Mouse (Mus musculus) bone marrow macrophage, adult 2 months (primary cell): ENCODE results near the gene Syde1.

ENCODE experiments used
- CTCF ChIP-seq: IDR thresholded peaks from 2 replicates; pipeline ENCODE4 v1.5.1; 2012; ENCODE audit warnings: low read depth, mild to moderate bottlenecking, low read length, moderate library complexity
- POLR2A ChIP-seq: IDR thresholded peaks from 2 replicates; pipeline ENCODE4 v1.6.1; 2012; ENCODE audit warnings: mild to moderate bottlenecking, low read depth, low read length, borderline replicate concordance

- no peak for TF ChIP-seq POLR2A
- TF ChIP-seq CTCF, result no peak
Measured at GRCm38 (mm10) chr10:78630194-78630593, 38.4 kb upstream of the Syde1 start.
